Mouse (Mus musculus): ENCODE measurements around the gene Eif5a. TPM values are rescaled to one million over a fixed set of nuclear protein-coding genes. Genes with fewer than 3 reads are reported as not detected.
"Not testable (repeated sequence)": the region's sequence is repeated elsewhere in the genome, so short reads cannot be mapped to it uniquely, and the experiment has no call there.

Gene Eif5a
- polyA plus RNA-seq, 1 experiment from 2014 or later: 2,108 TPM

GRCm38 (mm10) chr11:69919661-69920265 lies 2.0 kb downstream of the Eif5a start:
- Histone ChIP-seq H3K27ac (ENCODE audit: low read depth, low read length) (peak overlapping the region; percentile 96), H3K9ac (ENCODE audit: low read depth, low read length) (peak overlapping the region; percentile 98), H3K27me3 (ENCODE audit: control insufficient read depth, insufficient read depth, low read length) (no peaks in the 10 kb centered on the region), H3K4me3 (ENCODE audit: low read length) (peak overlapping the region; percentile 87), H3K36me3 (ENCODE audit: control insufficient read depth, insufficient read depth, low read length) (peaks cover 46% of the 10 kb centered on the region), H3K9me3 (ENCODE audit: control insufficient read depth, low read length) (no peaks in the 10 kb centered on the region), H3K4me1 (ENCODE audit: control insufficient read depth, insufficient read depth, low read length) (peaks cover 22% of the 10 kb centered on the region), H3K4me2 (replicated peaks; ENCODE audit: low read depth, low read length) (peak overlapping the region; percentile 87)
- under 1% methylated on average over 17 of the region's 17 CpGs for WGBS
- ATAC-seq (ENCODE audit: low FRiP score, low TSS enrichment): no peak

- 82% methylated on average over 9 of the region's 9 CpGs for WGBS
- peak overlapping the region; percentile 98; the same call in 1 of the 2 replicates for H3K9ac ChIP-seq (ENCODE audit: low read depth, low read length)
- peaks cover 24% of the 10 kb centered on the region for H3K4me1 ChIP-seq (ENCODE audit: control insufficient read depth, insufficient read depth, low read length)
- no peak for ATAC-seq (ENCODE audit: low FRiP score, low TSS enrichment)
- H3K36me3 ChIP-seq (ENCODE audit: control insufficient read depth, insufficient read depth, low read length): peaks cover 47% of the 10 kb centered on the region
- no peaks in the 10 kb centered on the region for H3K9me3 ChIP-seq (ENCODE audit: control insufficient read depth, low read length)
- no peaks in the 10 kb centered on the region for H3K27me3 ChIP-seq (ENCODE audit: control insufficient read depth, insufficient read depth, low read length)
- peak overlapping the region; percentile 87 for H3K4me3 ChIP-seq (ENCODE audit: low read length)
- peak overlapping the region; percentile 87 for H3K4me2 ChIP-seq (replicated peaks; ENCODE audit: low read depth, low read length)
- no peak overlapping the region for H3K27ac ChIP-seq (ENCODE audit: low read depth, low read length)
These were observed 2.7 kb downstream of the Eif5a start for GRCm38 (mm10) chr11:69919053-69919452.

DNA sequence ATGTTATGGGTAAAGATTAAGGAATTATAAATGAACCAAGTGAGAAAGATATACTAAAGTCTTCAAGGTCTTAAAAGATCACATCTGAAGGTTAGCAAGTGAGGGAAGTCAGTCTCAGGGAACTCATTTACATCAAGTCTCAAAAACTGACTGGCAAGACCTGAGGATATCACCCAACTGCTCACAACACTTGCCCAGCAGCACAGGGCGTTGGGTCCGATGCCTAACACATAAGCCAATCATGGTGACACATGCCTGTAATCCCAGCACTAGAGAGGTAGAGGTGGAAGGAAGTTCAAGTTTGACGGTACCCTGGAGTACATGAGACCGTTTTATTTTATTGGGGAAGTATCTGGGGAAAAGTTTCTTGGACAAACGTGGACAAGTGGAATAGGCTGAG lies 3.6 kb downstream of the Eif5a start:
- Histone ChIP-seq H3K36me3 (ENCODE audit: control insufficient read depth, insufficient read depth, low read length) (peaks cover 49% of the 10 kb centered on the region), H3K9ac (ENCODE audit: low read depth, low read length) (no peak overlapping the region), H3K27me3 (ENCODE audit: control insufficient read depth, insufficient read depth, low read length) (no peaks in the 10 kb centered on the region), H3K4me1 (ENCODE audit: control insufficient read depth, insufficient read depth, low read length) (peaks cover 27% of the 10 kb centered on the region), H3K4me3 (ENCODE audit: low read length) (no peak overlapping the region), H3K4me2 (replicated peaks; ENCODE audit: low read depth, low read length) (no peak overlapping the region), H3K27ac (ENCODE audit: low read depth, low read length) (no peak overlapping the region), H3K9me3 (ENCODE audit: control insufficient read depth, low read length) (no peaks in the 10 kb centered on the region)
- WGBS: 83% methylated on average over 5 of the region's 5 CpGs
- no peak for ATAC-seq (ENCODE audit: low FRiP score, low TSS enrichment)

- Histone ChIP-seq H3K9me3 (ENCODE audit: control insufficient read depth, low read length) (no peaks in the 10 kb centered on the region), H3K27me3 (ENCODE audit: control insufficient read depth, insufficient read depth, low read length) (no peaks in the 10 kb centered on the region), H3K36me3 (ENCODE audit: control insufficient read depth, insufficient read depth, low read length) (peaks cover 56% of the 10 kb centered on the region), H3K27ac (ENCODE audit: low read depth, low read length) (no peak overlapping the region), H3K4me2 (replicated peaks; ENCODE audit: low read depth, low read length) (no peak overlapping the region), H3K4me1 (ENCODE audit: control insufficient read depth, insufficient read depth, low read length) (peaks cover 24% of the 10 kb centered on the region), H3K9ac (ENCODE audit: low read depth, low read length) (no peak overlapping the region), H3K4me3 (ENCODE audit: low read length) (no peak overlapping the region)
- no peak for ATAC-seq (ENCODE audit: low FRiP score, low TSS enrichment)
- 86% methylated on average over 8 of the region's 8 CpGs for WGBS
These were observed 4.3 kb downstream of the Eif5a start for GRCm38 (mm10) chr11:69917379-69917948.

DNA sequence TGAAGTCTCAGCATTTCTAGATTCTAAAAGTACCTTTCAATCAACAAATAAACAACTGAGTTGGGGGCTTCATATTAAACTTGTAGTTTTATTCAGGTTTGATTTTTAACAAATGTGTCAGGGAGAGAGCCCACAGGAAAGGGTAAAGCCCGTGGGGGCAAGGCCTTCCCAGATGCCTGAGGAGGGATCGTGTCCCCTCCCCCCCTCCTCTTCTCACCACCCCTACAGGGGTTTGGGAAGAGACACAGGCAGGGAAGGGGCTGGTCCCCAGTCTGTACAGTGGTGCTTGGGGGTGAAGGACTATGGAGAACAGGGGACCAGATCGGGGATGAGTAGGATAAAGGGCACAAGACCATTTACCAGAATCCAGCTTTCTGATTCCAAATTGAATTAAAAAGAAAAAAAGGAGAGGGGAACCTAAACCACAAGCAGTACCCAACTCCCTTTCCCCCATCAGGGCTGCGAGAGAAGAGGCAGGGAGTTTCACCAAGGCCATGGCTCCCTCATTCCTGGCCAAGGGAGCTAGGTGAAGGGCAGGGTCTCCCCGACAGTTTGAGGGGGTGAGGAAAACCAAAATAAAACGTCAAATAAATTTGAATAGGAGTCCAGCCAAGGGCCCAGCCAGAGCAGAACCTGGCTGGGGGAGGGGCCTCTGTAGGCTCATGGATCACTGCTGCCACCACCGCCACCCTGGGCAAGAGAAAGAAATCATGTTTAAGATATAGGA lies 4.9 kb downstream of the Eif5a start:
- not testable (repeated sequence) for H3K27ac ChIP-seq (ENCODE audit: low read depth, low read length); H3K27me3 ChIP-seq (ENCODE audit: control insufficient read depth, insufficient read depth, low read length); H3K4me3 ChIP-seq (ENCODE audit: low read length); H3K9ac ChIP-seq (ENCODE audit: low read depth, low read length); H3K4me2 ChIP-seq (replicated peaks; ENCODE audit: low read depth, low read length); ATAC-seq (ENCODE audit: low FRiP score, low TSS enrichment); H3K9me3 ChIP-seq (ENCODE audit: control insufficient read depth, low read length)
- H3K4me1 ChIP-seq (ENCODE audit: control insufficient read depth, insufficient read depth, low read length): peaks cover 24% of the 10 kb centered on the region
- peaks cover 62% of the 10 kb centered on the region for H3K36me3 ChIP-seq (ENCODE audit: control insufficient read depth, insufficient read depth, low read length)
- WGBS: 61% methylated on average over 7 of the region's 7 CpGs

DNA sequence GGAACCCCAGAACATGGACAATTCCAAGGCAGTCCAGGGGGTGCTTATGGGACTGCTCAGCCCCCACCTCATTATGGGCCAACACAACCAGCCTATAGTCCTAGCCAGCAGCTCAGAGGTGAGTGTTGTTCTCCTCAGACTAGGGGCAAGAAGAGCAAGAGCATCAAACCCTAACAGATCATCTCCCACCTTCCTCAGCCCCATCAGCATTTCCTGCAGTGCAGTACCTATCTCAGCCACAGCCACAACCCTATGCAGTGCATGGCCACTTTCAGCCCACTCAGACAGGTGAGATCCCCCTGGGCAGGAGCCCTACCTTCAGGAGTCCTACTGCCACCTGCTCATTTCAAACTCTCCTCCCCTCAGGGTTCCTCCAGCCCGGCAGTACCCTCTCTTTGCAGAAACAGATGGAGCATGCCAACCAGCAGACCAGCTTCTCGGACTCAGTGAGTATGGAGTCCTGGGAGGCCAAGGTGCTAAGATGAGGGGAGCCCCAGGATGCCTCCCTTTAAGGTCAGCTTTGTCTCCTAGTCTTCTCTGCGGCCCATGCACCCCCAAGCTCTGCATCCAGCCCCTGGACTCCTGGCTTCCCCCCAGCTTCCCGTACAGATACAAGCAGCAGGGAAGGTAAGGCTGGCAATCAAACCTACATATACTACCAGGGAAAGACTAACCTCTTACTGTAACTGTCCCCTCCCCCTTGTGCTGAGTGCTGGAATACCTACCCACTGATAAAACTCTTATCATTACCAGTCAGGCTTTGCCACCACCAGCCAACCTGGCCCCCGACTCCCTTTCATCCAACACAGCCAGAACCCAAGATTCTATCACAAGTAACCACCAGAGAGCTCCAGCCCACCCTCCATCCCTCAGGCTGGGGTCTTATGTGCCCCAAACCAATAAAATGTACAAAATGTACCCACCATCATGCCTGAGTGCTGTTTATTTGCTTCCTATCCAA lies 5.8 kb downstream of the Eif5a start:
- 61% methylated on average over 5 of the region's 5 CpGs for WGBS
- H3K4me3 ChIP-seq (ENCODE audit: low read length): no peak overlapping the region; the same call in 1 of the 2 replicates
- no peak for ATAC-seq (ENCODE audit: low FRiP score, low TSS enrichment)
- H3K9me3 ChIP-seq (ENCODE audit: control insufficient read depth, low read length): no peaks in the 10 kb centered on the region
- H3K27me3 ChIP-seq (ENCODE audit: control insufficient read depth, insufficient read depth, low read length): no peaks in the 10 kb centered on the region
- H3K4me1 ChIP-seq (ENCODE audit: control insufficient read depth, insufficient read depth, low read length): peaks cover 24% of the 10 kb centered on the region
- no peak overlapping the region for H3K9ac ChIP-seq (ENCODE audit: low read depth, low read length)
- no peak overlapping the region for H3K27ac ChIP-seq (ENCODE audit: low read depth, low read length)
- H3K36me3 ChIP-seq (ENCODE audit: control insufficient read depth, insufficient read depth, low read length): peaks cover 71% of the 10 kb centered on the region
- no peak overlapping the region for H3K4me2 ChIP-seq (replicated peaks; ENCODE audit: low read depth, low read length)

DNA sequence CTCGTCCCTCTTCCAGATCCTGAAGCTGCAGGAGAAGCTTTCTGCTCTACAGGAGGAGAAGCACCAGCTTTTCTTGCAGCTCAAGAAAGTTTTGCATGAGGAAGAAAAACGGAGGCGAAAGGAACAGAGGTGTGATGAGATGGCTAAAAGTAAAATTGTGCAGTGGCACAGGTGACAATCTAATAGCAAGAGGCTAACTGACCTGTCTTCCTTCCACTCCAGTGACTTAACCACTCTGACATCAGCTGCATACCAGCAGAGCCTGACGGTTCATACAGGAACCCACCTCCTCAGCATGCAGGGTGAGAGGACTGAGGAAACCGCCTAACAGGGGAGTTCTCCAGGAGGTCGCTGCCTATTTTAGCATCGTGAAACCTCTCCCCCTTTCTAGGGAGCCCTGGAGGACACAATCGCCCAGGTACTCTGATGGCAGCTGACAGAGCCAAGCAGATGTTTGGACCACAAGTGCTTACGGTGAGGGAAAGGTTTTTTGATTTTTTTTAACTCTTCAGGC lies 6.8 kb downstream of the Eif5a start:
- H3K9me3 ChIP-seq (ENCODE audit: control insufficient read depth, low read length): no peaks in the 10 kb centered on the region
- peaks cover 24% of the 10 kb centered on the region for H3K4me1 ChIP-seq (ENCODE audit: control insufficient read depth, insufficient read depth, low read length)
- H3K9ac ChIP-seq (ENCODE audit: low read depth, low read length): peak overlapping the region; percentile 84; the same call in 1 of the 2 replicates
- peaks cover 81% of the 10 kb centered on the region for H3K36me3 ChIP-seq (ENCODE audit: control insufficient read depth, insufficient read depth, low read length)
- 36% methylated on average over 9 of the region's 9 CpGs for WGBS
- H3K27ac ChIP-seq (ENCODE audit: low read depth, low read length): no peak overlapping the region
- no peaks in the 10 kb centered on the region for H3K27me3 ChIP-seq (ENCODE audit: control insufficient read depth, insufficient read depth, low read length)
- ATAC-seq (ENCODE audit: low FRiP score, low TSS enrichment): no peak
- H3K4me3 ChIP-seq (ENCODE audit: low read length): peak overlapping the region; percentile 79
- peak overlapping the region; percentile 88 for H3K4me2 ChIP-seq (replicated peaks; ENCODE audit: low read depth, low read length)

DNA sequence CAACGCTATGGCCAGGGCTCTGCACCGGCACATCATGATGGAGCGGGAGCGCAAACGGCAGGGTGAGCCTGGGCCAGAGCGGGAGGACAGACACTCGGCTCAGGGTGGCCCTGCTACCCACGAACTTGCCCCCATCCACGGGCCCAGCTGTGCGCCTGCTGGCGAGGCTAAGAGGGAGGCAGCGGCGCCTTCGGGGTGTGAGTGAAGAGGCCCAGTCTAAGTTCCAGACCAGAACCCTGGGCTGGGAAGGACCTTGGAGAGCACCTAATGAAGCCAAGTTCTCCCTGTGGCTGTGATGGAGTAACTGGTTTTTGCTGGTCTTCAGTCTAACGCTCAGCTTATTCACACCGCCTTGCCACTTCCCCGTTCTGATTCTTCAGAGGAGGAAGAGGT lies 7.4 kb downstream of the Eif5a start:
- H3K27ac ChIP-seq (ENCODE audit: low read depth, low read length): peak overlapping the region; percentile 77; the same call in 1 of the 2 replicates
- 2% methylated on average over 17 of the region's 17 CpGs for WGBS
- H3K4me1 ChIP-seq (ENCODE audit: control insufficient read depth, insufficient read depth, low read length): peaks cover 23% of the 10 kb centered on the region
- peak overlapping the region; percentile 88 for H3K4me2 ChIP-seq (replicated peaks; ENCODE audit: low read depth, low read length)
- H3K36me3 ChIP-seq (ENCODE audit: control insufficient read depth, insufficient read depth, low read length): peaks cover 87% of the 10 kb centered on the region
- H3K9me3 ChIP-seq (ENCODE audit: control insufficient read depth, low read length): no peaks in the 10 kb centered on the region
- H3K4me3 ChIP-seq (ENCODE audit: low read length): peak overlapping the region; percentile 79
- H3K27me3 ChIP-seq (ENCODE audit: control insufficient read depth, insufficient read depth, low read length): no peaks in the 10 kb centered on the region
- H3K9ac ChIP-seq (ENCODE audit: low read depth, low read length): peak overlapping the region; percentile 84
- ATAC-seq (ENCODE audit: low FRiP score, low TSS enrichment): no peak; the same call in 1 of the 2 replicates

All from kidney, embryonic 14.5 days (tissue).